Mouse (Mus musculus): ENCODE measurements around the gene Dnlz.

- TF ChIP-seq CTCF (IDR thresholded peaks at IDR 0.05; ENCODE audit: low read depth) (no peak), EP300 (optimal IDR thresholded peaks at IDR 0.05) (no peak)
Observed at GRCm38 (mm10) chr2:26319109-26319508, 32.8 kb downstream of the Dnlz start.
